Mouse (Mus musculus) common myeloid progenitor, adult 5-6 weeks (primary cell): ENCODE data around the gene Cdc7. TPM values are rescaled to one million over a fixed set of nuclear protein-coding genes. Genes with fewer than 3 reads are reported as not detected.
A peak's percentile ranks its signal among the peaks of the same experiment; 100 is the strongest.

Experiments
- ATAC-seq: replicated peaks from 2 replicates; pipeline ENCODE4 v1.8.0; 2016; ENCODE audit warnings: low read depth, mild to moderate bottlenecking, moderate TSS enrichment, inconsistent platforms; ENCODE audit not compliant: poor library complexity, severe bottlenecking
- total RNA-seq: library from RNA; stranded (forward); fragments of 200-1000, 187-1606 nt; gene quantifications from 2 replicates; pipeline ENCODE4 v1.2.3, GENCODE M21; 2017

The Cdc7 gene
- total RNA-seq, 1 experiment from 2014 or later = 47.8 TPM

- peak; percentile 85 for ATAC-seq
Observed at GRCm38 (mm10) chr5:106990639-106991299, 26.6 kb downstream of the Cdc7 start.

- peak; percentile 46 for ATAC-seq
Observed at GRCm38 (mm10) chr5:106991300-106991929, 27.3 kb downstream of the Cdc7 start.

- no peak for ATAC-seq
Observed at GRCm38 (mm10) chr5:106994716-106995115, 30.6 kb downstream of the Cdc7 start.

- ATAC-seq = peak; percentile 73
Observed at GRCm38 (mm10) chr5:106995886-106996538, 31.9 kb downstream of the Cdc7 start.

GRCm38 (mm10) chr5:106996539-106997244, 32.6 kb downstream of the Cdc7 start:
- ATAC-seq = no peak

- ATAC-seq = no peak
Observed at GRCm38 (mm10) chr5:107001396-107002090, 37.4 kb downstream of the Cdc7 start.

GRCm38 (mm10) chr5:107002091-107002416, 37.9 kb downstream of the Cdc7 start:
- ATAC-seq = no peak

- no peak for ATAC-seq
Observed at GRCm38 (mm10) chr5:107009721-107010120, 45.6 kb downstream of the Cdc7 start.

- peak; percentile 27; the same call in 1 of the 2 replicates for ATAC-seq
Observed at GRCm38 (mm10) chr5:107010300-107010699, 46.2 kb downstream of the Cdc7 start.

- no peak for ATAC-seq
Observed at GRCm38 (mm10) chr5:107011316-107012029, 47.4 kb downstream of the Cdc7 start.

- ATAC-seq = peak; percentile 45
Observed at GRCm38 (mm10) chr5:107012030-107012715, 48.1 kb downstream of the Cdc7 start.

GRCm38 (mm10) chr5:107013393-107013792, 49.3 kb downstream of the Cdc7 start:
- ATAC-seq = no peak

GRCm38 (mm10) chr5:107014146-107014545, 50.0 kb downstream of the Cdc7 start:
- no peak for ATAC-seq

GRCm38 (mm10) chr5:107015046-107015421, 50.9 kb downstream of the Cdc7 start:
- no peak for ATAC-seq

GRCm38 (mm10) chr5:107015422-107016081, 51.4 kb downstream of the Cdc7 start:
- ATAC-seq = peak; percentile 57

GRCm38 (mm10) chr5:107016538-107016937, 52.4 kb downstream of the Cdc7 start:
- ATAC-seq = peak; percentile 45

- ATAC-seq = no peak
Observed at GRCm38 (mm10) chr5:107017544-107017943, 53.4 kb downstream of the Cdc7 start.

GRCm38 (mm10) chr5:107019057-107019456, 54.9 kb downstream of the Cdc7 start:
- no peak for ATAC-seq

- no peak for ATAC-seq
Observed at GRCm38 (mm10) chr5:107019904-107020303, 55.8 kb downstream of the Cdc7 start.
